Mouse (Mus musculus) liver, adult (tissue): ENCODE measurements around the gene Dhrs3.

Experiments used
- GATA4 ChIP-seq: IDR thresholded peaks from 2 replicates; pipeline ENCODE4 v1.6.1; 2014; ENCODE audit warnings: mild to moderate bottlenecking, low read length; ENCODE audit not compliant: insufficient replicate concordance

Dhrs3 gene

GRCm38 (mm10) chr4:144947738-144948390, 55.2 kb downstream of the Dhrs3 start:
- TF ChIP-seq GATA4 = no peak

DNA sequence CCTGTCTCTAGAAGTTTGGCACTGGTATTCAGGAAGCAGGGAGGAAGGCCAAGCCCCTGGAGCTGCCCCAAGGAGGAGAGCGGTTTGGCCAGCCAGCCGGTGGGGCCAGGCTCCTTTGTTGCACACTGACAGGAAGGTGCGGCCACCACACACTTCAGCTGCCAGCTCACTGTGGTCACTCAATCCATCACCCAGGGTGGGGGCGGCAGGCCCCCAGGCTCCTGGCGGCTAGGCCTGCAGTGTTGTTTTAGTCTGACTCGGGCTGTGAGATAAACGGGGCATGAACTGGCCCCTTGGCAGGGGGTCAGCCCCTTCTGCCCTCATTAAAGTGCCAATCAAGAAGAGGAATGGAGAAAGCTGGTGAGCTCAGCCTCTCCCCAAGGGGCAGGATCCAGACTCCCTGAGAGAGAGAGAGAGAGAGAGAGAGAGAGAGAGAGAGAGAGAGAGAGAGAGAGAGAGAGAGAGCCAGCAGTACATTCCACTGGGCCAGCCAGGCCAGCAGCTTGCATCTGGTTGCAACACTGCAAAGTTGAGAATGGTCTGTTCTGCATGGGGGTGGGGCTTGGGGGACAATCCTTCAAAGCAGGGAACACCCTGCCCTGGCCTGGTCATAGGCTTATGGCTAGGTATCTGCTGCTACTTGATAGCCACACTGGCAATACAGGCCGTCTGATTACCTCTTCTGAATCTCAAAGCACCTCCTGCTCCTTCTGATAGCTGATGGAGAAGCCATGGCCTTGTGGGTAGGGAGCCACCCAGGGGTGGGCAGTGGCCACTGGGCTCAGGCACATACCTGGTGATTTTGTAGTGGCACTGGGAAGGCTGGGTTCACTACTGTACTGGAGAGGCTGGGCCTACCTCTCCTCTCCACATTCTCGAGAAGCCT, 57.1 kb downstream of the Dhrs3 start:
- peak; percentile 57; the same call in 1 of the 2 replicates for TF ChIP-seq GATA4

DNA sequence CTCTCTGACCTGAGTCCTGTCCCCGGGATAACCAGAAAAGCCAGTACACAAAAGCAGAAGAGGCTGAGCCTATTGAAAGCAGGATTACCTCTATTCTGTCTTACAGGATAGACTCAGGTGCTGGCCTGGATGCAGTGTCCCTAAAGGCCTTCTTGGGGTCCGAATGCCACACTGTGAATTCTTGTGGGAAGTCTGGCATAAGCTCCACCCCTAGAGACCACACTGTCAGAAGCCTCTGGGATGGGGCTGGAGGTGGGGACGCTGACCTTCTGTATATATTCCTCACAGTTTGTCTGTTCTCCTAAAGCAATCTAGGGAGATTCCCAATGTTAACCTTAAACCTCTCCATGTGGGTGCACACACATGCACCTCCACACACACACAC, 57.7 kb downstream of the Dhrs3 start:
- no peak for TF ChIP-seq GATA4

DNA sequence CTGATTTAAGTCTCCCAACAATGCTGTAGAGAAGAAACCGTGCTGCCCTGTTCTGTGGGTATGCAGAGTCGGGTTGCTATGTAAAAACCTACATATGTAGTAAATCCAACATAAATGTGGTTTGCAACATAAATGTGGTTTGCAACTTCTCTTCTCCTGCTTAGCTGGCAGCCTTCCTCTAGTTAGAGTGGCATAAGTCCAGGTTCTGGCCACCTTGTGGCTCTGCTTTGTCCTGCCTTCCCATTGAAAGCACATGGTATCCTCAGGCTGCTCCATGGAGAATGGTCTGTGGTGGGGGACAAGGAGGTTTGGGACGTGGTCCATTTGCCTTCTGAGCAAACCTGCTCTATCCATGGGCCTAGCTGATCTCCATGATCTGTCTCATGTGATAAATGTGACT, 58.3 kb downstream of the Dhrs3 start:
- no peak for TF ChIP-seq GATA4

DNA sequence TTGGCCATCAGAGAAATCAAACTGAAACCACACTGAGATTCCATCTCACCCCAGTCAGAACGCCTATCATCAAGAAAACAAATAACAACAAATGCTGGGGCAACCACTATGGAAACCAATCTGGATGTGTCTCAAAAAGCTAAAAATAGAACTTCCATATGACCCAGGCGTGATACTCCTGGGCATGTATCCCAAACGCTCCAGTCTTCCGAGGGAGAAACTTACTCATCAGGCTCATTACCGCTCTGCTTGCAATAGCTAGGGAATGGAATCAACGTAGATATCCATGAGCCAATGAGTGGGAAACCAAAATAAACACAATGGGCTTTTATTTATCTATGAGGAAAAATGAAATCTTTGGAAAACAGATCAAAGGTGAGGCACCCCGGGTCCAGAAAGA, 59.2 kb downstream of the Dhrs3 start:
- TF ChIP-seq GATA4 = no peak

- no peak for TF ChIP-seq GATA4
Observed at GRCm38 (mm10) chr4:144953421-144953820, 60.8 kb downstream of the Dhrs3 start.

- no peak for TF ChIP-seq GATA4
Observed at GRCm38 (mm10) chr4:144955863-144956262, 63.2 kb downstream of the Dhrs3 start.

DNA sequence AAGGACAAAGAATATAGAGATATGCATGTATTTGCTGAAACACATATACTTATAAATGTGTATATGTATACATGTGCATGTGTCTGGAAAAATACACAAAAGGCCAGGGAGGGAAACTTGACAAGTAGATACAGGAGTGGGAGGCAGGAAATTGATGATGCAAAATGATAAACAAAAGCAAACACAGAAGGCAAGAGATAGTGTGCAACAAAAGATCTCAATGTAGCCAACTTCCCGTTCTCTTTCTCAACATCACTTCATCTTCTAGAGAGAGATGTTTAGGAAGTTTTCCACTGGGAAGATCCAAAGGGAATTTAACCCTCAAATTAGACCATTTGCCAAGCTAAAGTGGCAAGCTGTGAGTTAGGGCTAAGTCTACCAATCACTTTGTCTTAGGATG, 63.7 kb downstream of the Dhrs3 start:
- no peak for TF ChIP-seq GATA4

DNA sequence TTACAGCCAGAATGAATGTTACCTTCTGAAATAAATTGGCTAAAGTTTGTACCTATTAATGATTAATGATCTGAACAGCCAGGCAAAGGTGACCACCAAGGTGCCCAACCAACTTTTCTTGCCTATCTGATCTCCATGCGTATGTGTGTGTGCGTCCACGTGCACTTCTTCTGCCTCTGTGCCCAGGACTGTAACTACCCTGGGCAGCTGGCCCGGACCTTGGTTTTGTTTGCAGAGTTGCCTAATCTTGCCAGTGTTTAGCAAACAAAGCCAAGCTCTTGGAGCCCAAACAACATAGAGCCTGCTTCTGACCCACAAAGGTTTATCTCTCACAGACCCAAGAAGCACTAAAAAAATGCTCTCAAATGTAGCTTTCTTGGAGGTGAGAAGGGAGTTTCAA, 64.6 kb downstream of the Dhrs3 start:
- TF ChIP-seq GATA4 = peak; percentile 49; the same call in 1 of the 2 replicates

- TF ChIP-seq GATA4 = no peak
Observed at GRCm38 (mm10) chr4:144957721-144958120, 65.1 kb downstream of the Dhrs3 start.

GRCm38 (mm10) chr4:144960188-144960904, 67.7 kb downstream of the Dhrs3 start:
- no peak for TF ChIP-seq GATA4

GRCm38 (mm10) chr4:144961232-144961631, 68.6 kb downstream of the Dhrs3 start:
- TF ChIP-seq GATA4 = no peak

GRCm38 (mm10) chr4:144961696-144962095, 69.1 kb downstream of the Dhrs3 start:
- TF ChIP-seq GATA4 = 0 out of 2 replicates have a peak, but pooled peaks have one; percentile 15

DNA sequence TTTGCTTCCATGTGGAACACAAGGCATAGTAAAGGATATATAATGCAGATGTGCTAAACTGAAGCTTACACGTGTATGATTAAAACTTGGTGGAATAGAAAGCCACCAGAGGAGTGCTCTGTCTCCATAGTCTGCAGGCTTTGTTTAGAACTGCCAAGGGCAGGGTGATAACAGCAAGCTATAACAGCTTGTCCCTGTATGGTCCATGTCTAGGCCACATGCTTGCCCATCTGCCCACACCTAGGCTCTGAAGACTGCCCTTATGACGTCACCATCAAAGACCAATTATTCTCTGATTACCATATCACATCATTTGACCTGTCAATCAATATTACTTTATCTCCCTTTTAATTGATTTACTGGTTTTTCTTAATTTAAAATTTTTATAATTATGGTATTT, 72.6 kb downstream of the Dhrs3 start:
- TF ChIP-seq GATA4 = no peak

GRCm38 (mm10) chr4:144968371-144968770, 75.7 kb downstream of the Dhrs3 start:
- no peak for TF ChIP-seq GATA4

GRCm38 (mm10) chr4:144969030-144969429, 76.4 kb downstream of the Dhrs3 start:
- TF ChIP-seq GATA4 = no peak

GRCm38 (mm10) chr4:144971048-144971447, 78.4 kb downstream of the Dhrs3 start:
- no peak for TF ChIP-seq GATA4
